Mouse (Mus musculus) ZHBTc4 (cell line): ENCODE data around the gene Aurkb.
"Not testable (repeated sequence)": the region's sequence is repeated elsewhere in the genome, so short reads cannot be mapped to it uniquely, and the experiment has no call there.

ENCODE experiments used
- DNase-seq: peaks from one replicate; pipeline ENCODE4 v3.0.0-alpha.2; 2011; ENCODE audit warnings: low read depth, low spot score

The Aurkb gene

DNA sequence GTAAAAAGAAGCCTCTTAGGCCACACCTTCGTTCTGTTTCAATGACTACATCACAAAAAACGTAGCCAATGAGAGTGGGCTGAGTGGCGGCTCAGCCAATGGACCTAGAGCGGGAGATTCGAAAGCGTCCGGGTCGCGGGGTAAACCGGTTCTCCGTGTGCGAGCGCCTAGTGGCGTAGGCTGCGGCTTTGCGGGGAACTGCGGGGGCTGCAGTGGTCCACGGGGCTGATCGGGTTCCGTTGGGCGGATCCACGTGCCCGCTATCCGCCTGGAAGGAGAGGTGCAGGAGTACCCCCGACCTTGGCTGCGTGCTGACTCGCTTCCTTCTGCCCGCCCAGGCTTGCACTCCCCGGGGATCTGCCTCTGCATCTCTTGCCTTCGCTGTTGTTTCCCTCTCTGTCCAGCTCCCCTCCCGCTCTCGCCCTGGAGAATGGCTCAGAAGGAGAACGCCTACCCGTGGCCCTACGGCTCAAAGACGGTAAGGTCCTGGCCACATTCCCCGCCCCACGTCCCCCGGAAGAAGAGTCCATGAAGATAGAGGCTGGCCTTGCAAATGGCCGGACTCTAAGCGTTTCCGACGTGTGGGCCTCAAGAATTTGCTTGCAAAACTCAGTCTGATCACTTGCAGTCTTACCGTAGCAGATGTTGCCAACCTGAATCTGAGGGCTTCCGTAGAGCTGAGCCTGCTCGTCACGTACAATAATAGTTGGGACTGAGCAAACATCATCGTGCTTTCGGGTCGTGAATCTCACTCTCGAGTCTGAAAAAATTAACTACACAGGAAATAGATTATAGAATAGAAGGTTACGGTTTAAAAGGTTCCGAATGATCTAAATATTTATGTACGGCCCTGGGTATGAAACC lies at the start of gene Aurkb:
Gene Aurkb (plus strand): TSS at position 117 of the 864 bp plus-strand sequence.
- peak; percentile 94 for DNase-seq

DNA sequence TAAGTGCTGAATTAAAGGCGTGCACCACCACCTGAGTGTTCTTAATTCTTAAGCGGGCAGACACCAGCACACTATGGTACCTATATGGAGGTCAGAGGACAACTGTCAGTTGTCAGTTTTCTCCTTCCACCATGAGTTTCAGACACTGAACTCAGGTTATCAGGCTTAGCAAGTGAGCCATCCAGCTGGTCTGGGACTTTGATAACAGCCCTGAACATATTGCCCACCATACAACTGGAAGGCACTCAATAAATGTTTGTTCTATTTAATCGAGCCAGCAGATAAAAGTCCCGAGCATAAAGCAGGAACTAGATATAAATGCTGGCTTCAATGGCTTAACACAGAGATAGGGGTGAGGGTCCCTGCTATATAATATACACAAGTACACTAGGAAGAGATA lies 48.4 kb upstream of the Aurkb start:
- DNase-seq = no peak

DNA sequence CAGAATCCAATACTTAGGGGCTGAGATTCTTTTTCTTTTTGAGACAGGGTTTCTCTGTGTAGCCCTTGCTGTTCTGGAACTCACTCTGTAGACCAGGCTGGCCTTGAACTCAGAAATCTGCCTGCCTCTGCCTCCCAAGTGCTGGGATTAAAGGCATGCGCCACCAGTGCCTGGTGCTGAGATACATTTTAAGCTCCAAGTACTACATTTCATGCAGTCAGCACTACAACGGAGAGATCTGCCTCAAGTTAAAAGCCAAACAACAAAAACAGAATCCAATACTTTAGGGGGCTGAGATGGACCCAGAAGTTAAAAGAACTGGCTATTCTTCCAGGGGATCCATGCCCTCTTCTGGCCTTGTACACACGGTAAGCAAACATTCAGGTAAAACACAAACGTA lies 42.7 kb upstream of the Aurkb start:
- DNase-seq = not testable (repeated sequence)

DNA sequence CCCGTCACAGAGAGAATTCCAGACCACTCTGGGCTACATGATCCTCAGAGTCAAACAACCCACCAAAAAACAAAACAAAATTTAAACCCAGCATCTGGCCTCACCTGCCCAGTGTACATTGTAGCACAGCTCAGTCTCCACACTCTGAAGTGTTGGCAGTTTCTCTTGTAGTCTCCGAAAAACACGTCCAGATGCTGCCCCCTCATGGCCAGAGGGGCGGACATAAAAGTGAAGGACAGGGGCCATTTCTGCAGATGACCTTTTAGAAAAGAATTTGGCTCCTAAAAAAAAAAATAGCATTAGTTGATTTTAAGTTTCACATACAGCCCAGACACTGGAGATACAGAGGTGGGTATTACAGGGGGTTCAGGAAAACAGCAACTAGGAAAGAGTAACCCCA lies 41.9 kb upstream of the Aurkb start:
- no peak for DNase-seq

DNA sequence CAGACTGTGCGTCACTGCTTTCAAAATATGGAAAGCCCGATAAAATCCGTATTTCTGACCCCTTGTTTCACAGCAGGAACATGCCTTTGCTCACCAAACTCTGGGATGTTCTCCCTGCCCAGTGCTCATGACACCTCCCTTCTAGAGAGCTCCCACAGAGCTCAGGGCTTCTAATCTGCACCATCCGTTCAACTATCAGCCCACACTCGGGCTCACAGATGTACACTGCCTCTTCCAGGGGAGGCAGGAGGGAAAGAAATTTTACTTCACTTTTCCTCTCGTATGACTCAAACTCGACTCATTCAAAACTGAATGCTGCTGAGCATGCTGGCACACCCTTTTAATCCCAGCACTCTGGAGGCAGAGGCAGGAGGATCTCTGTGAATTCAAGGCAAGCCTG lies 40.3 kb upstream of the Aurkb start:
- DNase-seq = no peak

DNA sequence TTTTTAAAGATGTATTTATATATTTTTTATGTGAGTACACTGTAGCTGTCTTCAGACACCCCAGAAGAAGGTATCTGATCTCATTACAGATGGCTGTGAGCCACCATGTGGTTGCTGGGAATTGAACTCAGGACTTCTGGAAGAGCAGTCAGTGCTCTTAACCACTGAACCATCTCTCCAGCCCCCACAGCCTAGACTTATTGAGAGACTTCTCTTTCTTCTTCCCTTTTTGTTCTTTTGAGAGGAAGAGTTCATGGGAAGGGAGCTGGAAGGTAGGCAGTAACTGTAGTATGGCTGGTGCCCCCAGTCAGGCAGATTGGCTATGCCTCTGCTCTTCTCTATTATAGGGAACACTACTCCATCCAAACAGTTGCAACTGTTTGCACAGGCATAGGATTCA lies 38.9 kb upstream of the Aurkb start:
- not testable (repeated sequence) for DNase-seq

DNA sequence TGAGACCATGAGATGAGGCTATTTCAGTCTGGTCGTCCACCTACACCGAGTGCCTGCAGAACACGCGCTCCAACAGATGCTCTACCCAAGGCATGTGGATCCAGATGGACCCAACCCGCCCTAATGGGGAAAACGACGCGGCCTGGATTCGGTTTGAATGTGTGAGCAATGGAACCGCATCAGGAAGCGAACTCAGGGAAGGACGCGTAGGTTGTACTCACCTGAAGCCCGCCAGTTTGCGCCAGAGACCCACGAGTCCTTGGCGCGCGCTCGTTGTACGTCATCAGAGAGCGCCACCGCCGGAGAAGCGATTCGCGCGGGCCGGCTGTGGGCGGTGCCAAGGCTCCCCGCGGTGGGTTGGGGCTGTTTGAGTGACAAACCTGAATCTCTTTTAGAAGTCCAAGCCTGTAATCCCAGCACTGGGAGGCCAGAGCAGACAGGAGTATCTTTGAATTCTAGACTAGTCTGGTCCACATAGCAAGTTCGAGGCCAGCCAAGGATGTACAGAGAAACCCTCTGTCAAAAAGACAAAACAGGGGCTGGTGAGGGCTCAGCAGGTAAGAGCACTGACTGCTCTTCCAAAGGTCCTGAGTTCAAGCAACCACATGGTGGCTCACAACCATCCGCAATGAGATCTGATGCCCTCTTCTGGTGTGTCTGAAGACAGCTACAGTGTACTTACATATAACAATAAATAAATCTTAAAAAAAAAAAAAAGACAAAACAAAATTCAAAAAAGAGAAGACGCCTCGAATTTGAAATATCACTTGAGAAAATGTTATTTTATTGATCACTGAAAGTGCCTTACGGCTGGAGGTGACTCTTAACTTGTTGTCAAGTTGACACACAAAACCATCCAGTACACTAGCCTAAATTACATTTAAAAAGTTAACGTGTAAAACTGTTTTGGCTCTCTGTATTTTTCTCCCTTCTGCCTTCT lies 37.0 kb upstream of the Aurkb start, which contains the start of gene Pfas:
Gene Pfas (minus strand): TSS at position 279 of the 940 bp plus-strand sequence.
- peak; percentile 99 for DNase-seq

DNA sequence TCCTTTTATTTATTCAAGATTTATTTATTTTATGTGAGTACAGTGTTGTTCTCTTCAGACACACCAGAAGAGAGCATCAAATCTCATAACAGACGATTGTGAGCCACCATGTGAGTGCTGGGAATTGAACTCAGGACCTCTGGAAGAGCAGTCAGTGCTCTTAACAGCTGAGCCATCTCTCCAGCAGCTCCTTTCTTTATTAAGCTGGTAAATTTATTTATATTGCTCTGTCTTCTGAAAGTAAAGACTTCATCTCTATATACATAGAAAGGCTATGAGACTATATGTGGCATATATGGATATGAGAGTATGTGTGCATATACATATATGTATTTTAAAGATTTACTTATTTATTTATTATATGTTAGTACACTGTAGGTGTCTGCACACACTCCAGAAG lies 35.9 kb upstream of the Aurkb start:
- no peak for DNase-seq

DNA sequence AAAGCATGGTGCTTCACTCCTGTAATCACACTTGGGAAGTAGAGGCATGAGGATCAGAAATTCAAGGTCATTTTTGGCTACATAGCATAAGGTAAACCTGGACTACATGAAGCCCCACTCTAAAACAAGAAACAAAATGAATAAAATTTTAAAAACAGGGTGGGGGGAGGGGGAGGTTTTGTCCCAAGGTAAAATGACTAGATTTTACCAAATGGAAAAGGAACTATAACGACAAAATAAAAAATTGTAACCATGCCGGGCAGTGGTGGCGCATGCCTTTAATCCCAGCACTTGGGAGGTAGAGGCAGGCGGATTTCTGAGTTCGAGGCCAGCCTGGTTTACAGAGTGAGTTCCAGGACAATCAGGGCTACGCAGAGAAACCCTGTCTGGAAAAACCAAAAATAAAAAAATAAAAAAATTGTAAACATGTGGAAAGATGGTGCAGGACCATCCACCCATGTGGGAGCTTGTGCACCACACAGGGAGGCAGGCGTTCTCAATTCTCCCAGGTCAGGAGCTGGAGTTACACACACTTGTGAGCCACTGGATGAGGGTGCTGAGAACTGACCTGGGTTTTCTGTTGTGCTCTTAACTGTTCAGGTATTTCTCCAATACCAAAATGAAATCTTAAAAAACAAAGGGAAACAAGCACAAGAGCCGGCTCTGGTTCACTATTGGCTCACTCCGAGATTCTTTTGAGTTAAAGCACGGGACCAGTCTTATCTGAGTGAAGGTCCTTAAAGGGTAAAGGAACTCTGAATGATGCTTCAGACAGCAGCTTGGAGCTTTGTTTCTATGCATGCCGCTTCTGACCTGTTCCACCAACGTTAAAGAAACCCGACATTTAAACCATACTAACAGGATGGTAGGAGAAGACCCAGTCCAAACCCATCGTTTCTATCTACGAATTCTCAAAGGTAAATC lies 34.8 kb upstream of the Aurkb start:
- DNase-seq = peak; percentile 21

DNA sequence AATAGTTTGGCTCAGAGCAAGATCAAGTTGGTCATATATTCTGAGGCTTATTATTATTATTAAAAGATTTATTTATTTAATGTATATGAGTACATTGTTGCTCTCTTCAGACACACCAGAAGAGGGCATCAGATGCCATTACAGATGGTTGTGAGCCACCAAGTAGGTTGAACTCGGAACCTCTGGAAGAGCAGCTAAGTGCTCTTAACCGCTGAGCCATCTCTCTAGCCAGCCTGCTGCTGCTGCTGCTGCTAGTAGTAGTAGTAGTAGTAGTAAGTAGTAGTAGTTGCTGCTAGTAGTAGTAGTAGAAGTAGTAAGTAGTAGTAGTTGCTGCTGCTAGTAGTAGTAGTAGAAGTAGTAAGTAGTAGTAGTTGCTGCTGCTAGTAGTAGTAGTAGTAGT lies 34.0 kb upstream of the Aurkb start:
- not testable (repeated sequence) for DNase-seq

DNA sequence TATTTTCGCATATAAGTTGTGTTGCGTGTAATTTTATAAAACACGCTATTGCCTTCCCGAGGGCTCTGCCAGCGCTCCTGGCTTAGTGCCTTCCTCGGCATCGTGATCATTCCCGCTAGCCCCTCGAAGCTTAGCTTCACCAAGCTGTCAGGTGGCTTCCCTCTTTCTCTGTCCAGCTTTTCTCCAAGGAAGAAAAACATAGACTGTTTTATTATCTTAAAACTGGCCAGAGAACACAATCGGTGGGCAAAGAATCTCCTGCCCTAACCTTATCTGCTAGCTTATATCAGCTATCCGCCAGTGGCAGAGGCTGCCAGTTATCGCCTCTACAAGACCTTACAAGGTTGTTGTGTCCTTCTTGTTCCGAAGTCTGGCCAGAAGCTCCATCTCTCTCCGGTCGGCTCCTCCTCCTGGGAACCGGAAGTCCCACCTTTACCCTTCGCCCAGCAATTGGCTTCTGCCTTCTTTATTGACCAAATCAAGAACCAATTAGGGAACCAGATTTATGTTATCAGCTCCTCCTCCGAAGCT lies 33.3 kb upstream of the Aurkb start:
- peak; percentile 95 for DNase-seq

DNA sequence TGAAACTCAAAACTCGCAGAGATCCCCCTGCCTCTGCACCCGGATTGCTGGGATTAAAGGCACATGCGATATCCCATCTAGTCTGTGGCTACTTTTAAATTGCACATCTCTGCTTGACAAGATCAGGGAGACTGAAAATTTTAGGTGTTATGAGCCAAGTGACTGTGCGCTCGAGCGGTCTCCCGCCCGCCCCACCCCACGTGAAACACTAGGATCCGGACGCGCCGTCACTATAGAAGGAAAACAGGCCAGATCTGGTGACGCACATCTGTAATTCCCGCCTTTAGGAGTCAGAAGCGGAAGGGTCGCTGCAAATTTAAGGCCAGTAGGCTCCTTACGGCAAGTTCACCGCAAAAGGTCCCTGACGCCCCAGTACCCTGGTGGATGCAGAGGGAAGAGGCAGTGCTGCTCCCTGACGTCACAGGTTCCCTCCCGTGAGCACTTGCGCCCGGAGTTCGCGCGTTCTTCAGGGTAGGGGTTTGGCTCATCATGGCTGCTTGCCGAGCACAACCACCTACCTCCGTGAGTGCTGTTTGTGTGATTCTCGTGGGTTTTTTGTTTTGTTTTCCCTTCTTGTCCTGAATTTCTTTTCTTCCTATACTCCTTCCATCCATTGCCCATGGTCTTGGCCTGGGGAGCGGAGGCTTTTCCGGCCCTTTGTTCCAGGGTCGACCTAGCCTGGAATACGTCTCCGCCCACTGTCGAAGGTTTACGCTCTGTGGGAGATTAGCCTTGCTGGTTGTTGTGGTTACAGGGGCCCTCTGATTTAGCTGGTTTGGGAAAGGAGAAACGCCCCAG lies 29.6 kb upstream of the Aurkb start, which contains the start of gene Ctc1:
Gene Ctc1 (plus strand): TSS at position 268 of the 798 bp plus-strand sequence.
- peak; percentile 98 for DNase-seq

DNA sequence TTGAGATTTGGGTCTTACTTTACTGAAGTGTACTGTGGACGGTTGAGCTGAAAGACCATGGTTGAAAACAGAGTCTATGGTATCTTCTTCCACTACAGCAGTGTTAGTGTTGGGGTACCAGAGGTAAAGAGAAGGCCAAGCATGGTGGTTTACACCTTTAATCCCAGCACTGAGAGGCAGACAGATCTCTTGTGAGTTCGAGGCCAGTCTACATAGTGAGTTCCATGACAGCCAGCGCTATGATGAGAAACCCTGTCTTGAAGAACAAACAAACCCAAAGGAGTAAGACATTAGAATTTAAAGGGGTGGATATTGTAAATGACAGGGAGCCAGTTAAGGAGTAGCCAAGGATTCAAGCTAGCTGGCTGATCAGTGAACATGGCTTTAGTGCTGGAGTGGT lies 28.7 kb upstream of the Aurkb start:
- peak; percentile 19 for DNase-seq

DNA sequence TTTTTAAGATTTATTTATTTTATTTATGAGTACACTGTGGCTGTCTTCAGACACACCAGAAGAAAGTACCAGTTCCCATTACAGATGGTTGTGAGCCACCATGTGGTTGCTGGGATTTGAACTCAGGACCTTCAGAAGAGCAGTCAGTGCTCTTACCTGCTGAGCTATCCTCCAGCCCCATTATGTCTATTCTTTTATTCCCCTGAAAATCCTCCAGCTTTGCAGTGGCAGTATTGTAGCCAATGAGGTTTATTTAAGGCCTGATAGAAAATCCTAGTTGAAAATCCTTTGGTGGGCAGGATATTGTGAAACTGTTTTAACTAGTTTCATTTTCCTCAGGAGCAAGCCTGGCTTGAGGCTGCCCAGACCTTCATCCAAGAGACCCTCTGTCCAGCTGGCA lies 24.8 kb upstream of the Aurkb start:
- DNase-seq = no peak

DNA sequence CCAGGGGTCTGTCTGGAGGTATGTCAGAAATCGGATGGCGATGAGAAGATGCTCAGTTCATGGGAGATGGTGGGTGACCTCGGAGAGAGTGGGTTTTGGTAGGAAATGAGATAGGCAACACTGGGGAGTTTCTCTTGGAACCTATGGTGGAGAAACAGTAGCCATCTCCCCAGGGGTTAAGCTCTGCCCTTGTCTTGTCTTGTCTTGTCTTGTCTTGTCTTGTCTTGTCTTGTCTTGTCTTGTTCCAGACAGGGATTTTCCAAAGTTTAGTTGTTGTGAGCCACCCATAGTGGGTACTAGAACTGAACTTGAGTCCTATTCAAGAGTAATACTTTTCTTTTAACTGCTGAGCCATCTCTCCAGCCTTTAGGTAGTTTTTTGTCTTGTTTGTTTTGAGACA lies 18.9 kb upstream of the Aurkb start:
- no peak for DNase-seq

DNA sequence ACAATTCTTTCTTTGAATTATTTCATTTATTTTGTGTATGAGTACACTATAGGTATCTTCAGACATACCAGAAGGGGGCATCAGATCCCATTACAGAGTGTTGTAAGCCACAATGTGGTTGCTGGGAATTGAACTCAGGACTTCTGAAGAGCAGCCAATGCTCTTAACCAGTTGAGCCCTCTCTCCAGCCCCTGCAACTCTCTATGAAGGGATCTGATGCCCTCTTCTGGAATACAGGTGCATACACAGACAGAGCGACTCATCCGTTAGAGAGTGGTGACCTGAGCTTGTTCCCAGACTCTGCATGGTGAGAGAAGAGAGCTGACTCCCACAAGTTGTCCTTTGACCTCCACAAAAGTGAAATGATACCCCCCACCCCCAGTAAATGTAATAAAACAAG lies 16.6 kb upstream of the Aurkb start:
- DNase-seq = peak; percentile 86

DNA sequence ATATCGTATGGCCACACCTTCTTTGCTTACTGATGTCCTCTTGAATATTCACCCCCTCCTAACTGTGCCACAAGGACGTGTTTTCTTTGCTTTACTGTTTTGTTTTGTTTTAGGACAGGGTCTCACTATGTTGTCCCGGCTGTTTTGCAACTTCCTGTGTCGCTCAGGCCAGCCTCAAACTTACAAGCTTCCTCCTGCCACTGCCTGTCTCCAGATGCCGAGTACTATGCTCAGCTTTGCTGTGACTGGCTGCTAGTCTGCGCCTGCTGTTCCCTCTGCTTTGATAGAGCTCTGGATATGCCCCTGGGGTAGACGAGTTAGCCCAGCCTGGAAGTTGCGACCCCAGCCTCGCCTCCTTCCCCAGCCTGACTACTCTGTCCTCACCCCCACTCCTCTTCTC lies 11.9 kb upstream of the Aurkb start:
- DNase-seq = no peak

DNA sequence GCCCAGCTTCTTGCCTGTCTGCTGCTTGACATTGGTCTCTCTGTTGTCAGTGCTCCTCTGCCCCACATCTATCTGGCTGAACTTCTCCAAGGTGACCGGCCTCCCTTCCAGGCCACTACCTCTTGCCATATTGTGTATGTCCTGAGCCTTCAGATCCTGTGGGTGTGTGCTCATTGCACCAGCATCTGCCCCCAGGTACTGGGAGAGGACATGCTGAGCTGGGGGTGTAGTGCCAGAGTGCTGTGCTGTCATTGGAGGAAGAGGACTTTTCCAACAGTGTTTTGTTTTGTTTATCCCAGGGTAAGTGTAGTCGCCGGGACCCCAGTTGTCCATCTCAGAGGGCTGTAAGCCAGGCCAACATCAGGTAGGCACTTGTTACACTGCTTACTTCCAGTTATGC lies 10.9 kb upstream of the Aurkb start:
- no peak for DNase-seq

DNA sequence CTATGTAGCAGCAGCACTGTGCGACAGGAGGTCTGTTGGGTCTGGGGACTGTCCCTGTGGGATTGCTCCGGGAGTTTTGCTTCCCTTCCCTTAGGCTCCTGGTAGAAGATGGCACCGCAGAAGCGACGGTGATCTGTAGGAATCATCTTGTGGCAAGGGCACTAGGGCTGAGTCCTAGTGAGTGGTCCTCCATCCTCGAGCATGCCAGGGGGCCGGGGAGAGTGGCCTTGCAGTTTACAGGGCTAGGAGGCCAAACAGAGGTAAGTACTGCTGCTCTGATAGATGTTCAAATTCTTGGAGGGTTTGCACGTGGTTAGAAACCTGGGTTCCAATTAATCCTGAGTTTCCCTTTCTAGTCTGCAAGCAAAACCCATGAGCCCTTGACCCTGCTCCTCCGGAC lies 10.0 kb upstream of the Aurkb start:
- no peak for DNase-seq

DNA sequence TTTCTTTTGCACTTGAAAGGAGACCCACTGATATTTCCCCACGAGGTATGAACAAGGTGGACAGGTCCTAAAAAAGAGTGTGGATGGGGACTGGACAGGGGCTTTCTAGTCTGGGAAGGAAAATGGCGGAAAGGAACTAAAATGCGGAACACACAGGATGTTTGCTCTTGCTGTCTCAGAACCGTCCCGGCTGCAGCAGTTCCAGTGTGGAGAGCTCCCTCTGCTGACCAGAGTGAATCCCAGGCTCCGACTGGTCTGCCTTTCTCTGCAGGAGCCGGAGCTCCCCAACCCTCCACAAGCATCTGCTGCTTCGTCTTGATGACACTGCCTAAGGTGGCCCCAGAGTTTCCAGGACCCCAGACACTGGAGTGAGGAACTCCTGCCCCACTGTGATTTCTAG lies 9.6 kb upstream of the Aurkb start:
- DNase-seq = peak; percentile 95
